Mouse (Mus musculus): ENCODE results near the gene Ttc28. TPM values are rescaled to one million over a fixed set of nuclear protein-coding genes. Genes with fewer than 3 reads are reported as not detected.

Gene Ttc28
- polyA plus RNA-seq, 1 experiment from 2014 or later = 5.8 TPM

DNA sequence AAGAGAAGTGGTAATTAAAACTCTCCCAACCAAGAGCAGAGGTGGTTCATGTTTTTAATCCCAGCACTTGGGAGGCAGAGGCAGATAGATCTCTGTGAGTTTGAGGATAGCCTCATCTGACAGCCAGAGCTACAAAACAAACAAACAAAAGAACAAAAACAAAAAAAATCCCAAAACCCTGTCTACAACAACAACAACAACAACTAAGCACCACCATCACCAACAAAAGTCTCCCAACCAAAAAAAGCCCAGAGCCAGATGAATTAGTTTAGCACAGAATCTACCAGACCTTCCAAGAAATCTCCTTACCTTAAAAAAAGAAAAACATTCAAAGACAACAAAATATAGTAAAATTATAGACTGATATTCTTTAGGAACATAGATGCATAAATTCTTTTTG, 20.7 kb downstream of the Ttc28 start:
- H3K36me3 ChIP-seq (ENCODE audit: control insufficient read depth, insufficient read depth) = no peaks in the 10 kb centered on the region
- no peak overlapping the region for H3K4me2 ChIP-seq (ENCODE audit: low read depth, low read length)
- H3K9ac ChIP-seq (ENCODE audit: low read length) = no peak overlapping the region
- no peak overlapping the region for H3K4me3 ChIP-seq (ENCODE audit: low read length)
- no peak overlapping the region for H3K27ac ChIP-seq (ENCODE audit: low read length)
- no peaks in the 10 kb centered on the region for H3K9me3 ChIP-seq (replicated peaks; ENCODE audit: control insufficient read depth, low read length)
- H3K4me1 ChIP-seq (ENCODE audit: control insufficient read depth, insufficient read depth, low read length) = no peaks in the 10 kb centered on the region
- no peaks in the 10 kb centered on the region for H3K27me3 ChIP-seq (ENCODE audit: control insufficient read depth, insufficient read depth, low read length)
- ATAC-seq (replicated peaks; ENCODE audit: extremely low read depth, insufficient read depth, low FRiP score) = no peak

DNA sequence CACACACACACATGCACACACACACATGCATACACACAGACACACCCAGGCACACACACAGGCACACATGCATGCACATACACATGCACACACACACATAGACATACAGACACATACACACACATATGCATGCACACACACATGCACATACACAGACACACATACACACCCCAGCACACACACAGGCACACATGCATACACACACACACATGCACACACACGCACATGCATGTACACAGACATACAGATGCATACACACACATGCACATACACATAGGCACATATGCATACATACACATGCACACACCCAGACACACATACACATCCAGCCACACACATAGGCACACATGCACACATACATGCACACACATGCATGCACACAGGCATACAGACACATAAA, 27.1 kb downstream of the Ttc28 start:
- no peaks in the 10 kb centered on the region for H3K27me3 ChIP-seq (ENCODE audit: control insufficient read depth, insufficient read depth, low read length)
- H3K4me3 ChIP-seq (ENCODE audit: low read length) = no peak overlapping the region
- H3K4me1 ChIP-seq (ENCODE audit: control insufficient read depth, insufficient read depth, low read length) = peaks cover 11% of the 10 kb centered on the region
- no peak overlapping the region for H3K27ac ChIP-seq (ENCODE audit: low read length)
- no peak for ATAC-seq (replicated peaks; ENCODE audit: extremely low read depth, insufficient read depth, low FRiP score)
- H3K4me2 ChIP-seq (ENCODE audit: low read depth, low read length) = no peak overlapping the region
- peaks cover 2% of the 10 kb centered on the region; the same call in 1 of the 2 replicates for H3K36me3 ChIP-seq (ENCODE audit: control insufficient read depth, insufficient read depth)
- WGBS = 97% methylated on average over 1 of the region's 1 CpGs
- no peaks in the 10 kb centered on the region; the same call in 1 of the 2 replicates for H3K9me3 ChIP-seq (replicated peaks; ENCODE audit: control insufficient read depth, low read length)
- H3K9ac ChIP-seq (ENCODE audit: low read length) = no peak overlapping the region

DNA sequence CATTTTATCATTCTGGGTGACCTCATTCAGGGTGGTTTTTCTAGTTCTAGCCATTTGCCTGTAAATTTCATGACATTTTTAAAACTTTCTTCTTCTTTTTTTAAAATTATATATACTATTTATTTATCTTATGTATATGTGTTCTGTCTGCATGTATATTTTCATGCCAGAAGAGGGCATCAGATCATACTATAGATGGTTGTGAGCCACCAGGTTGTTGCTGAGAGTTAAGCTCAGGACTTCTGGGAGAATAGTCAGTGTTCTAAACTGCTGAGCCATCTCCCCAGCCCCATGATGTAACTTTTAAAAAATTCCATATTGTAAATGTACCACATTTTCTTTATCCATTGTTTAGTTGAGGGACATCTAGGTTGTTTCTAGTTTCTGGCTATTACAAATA, 29.3 kb downstream of the Ttc28 start:
- H3K9me3 ChIP-seq (replicated peaks; ENCODE audit: control insufficient read depth, low read length) = no peaks in the 10 kb centered on the region; the same call in 1 of the 2 replicates
- no peak overlapping the region for H3K27ac ChIP-seq (ENCODE audit: low read length)
- H3K4me1 ChIP-seq (ENCODE audit: control insufficient read depth, insufficient read depth, low read length) = peaks cover 12% of the 10 kb centered on the region
- no peaks in the 10 kb centered on the region for H3K27me3 ChIP-seq (ENCODE audit: control insufficient read depth, insufficient read depth, low read length)
- ATAC-seq (replicated peaks; ENCODE audit: extremely low read depth, insufficient read depth, low FRiP score) = no peak
- no peak overlapping the region for H3K9ac ChIP-seq (ENCODE audit: low read length)
- H3K4me2 ChIP-seq (ENCODE audit: low read depth, low read length) = no peak overlapping the region
- no peak overlapping the region for H3K4me3 ChIP-seq (ENCODE audit: low read length)
- peaks cover 2% of the 10 kb centered on the region; the same call in 1 of the 2 replicates for H3K36me3 ChIP-seq (ENCODE audit: control insufficient read depth, insufficient read depth)

DNA sequence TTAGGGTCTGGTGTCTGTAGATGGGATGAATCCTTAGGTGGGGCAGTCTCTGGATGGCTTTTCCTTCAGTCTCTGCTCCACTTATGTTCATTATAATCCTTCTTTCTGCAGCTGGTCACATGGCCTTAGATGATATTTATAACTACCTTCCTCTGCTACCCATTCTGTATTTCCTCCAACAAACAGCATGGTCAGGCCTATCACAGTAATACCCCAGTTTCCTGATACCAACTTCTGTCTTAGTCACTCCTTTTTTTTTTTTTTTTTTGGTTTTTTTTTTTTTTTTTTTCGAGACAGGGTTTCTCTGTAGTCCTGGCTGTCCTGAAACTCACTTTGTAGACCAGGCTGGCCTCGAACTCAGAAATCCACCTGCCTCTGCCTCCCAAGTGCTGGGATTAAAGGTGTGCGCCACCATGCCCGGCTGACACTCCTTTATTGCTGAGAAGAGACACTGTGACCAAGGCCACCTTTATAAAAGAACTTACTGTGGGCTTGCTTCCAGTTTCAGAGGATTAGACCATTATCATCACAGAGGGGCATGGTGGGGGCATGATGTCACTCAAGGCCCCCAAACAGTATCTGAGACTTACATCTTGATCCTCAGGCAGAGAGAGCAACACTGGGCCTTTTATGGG, 30.5 kb downstream of the Ttc28 start:
- 84% methylated on average over 4 of the region's 4 CpGs for WGBS
- Histone ChIP-seq H3K9me3 (replicated peaks; ENCODE audit: control insufficient read depth, low read length) (no peaks in the 10 kb centered on the region; the same call in 1 of the 2 replicates), H3K27ac (ENCODE audit: low read length) (no peak overlapping the region), H3K9ac (ENCODE audit: low read length) (no peak overlapping the region), H3K27me3 (ENCODE audit: control insufficient read depth, insufficient read depth, low read length) (no peaks in the 10 kb centered on the region), H3K36me3 (ENCODE audit: control insufficient read depth, insufficient read depth) (peaks cover 2% of the 10 kb centered on the region; the same call in 1 of the 2 replicates), H3K4me2 (ENCODE audit: low read depth, low read length) (no peak overlapping the region), H3K4me3 (ENCODE audit: low read length) (no peak overlapping the region), H3K4me1 (ENCODE audit: control insufficient read depth, insufficient read depth, low read length) (peaks cover 12% of the 10 kb centered on the region)
- no peak for ATAC-seq (replicated peaks; ENCODE audit: extremely low read depth, insufficient read depth, low FRiP score)

DNA sequence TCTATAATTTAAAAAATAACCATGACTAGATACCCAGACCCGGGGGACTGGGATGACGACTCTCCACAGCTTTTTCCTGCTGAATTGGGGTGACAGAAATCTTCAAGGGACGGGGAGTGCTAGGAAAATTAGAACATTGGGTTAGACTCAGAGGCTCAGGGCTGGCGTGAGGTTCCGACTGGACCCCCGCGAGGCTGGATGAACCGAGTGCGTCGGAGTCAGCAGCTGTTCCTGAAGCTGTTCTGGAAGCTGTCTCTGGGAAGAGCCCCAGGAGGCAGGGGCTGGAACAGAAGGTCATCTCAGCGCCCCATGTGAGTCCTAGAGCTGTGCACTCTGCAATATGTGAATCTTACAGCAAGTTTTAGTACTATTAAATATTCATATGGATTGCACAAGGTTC, 35.3 kb downstream of the Ttc28 start:
- H3K4me3 ChIP-seq (ENCODE audit: low read length) = no peak overlapping the region
- WGBS = 82% methylated on average over 11 of the region's 11 CpGs
- ATAC-seq (replicated peaks; ENCODE audit: extremely low read depth, insufficient read depth, low FRiP score) = no peak
- no peak overlapping the region for H3K4me2 ChIP-seq (ENCODE audit: low read depth, low read length)
- H3K9me3 ChIP-seq (replicated peaks; ENCODE audit: control insufficient read depth, low read length) = no peaks in the 10 kb centered on the region
- H3K9ac ChIP-seq (ENCODE audit: low read length) = no peak overlapping the region
- H3K36me3 ChIP-seq (ENCODE audit: control insufficient read depth, insufficient read depth) = no peaks in the 10 kb centered on the region
- H3K27ac ChIP-seq (ENCODE audit: low read length) = no peak overlapping the region
- peaks cover 22% of the 10 kb centered on the region for H3K4me1 ChIP-seq (ENCODE audit: control insufficient read depth, insufficient read depth, low read length)
- no peaks in the 10 kb centered on the region for H3K27me3 ChIP-seq (ENCODE audit: control insufficient read depth, insufficient read depth, low read length)

DNA sequence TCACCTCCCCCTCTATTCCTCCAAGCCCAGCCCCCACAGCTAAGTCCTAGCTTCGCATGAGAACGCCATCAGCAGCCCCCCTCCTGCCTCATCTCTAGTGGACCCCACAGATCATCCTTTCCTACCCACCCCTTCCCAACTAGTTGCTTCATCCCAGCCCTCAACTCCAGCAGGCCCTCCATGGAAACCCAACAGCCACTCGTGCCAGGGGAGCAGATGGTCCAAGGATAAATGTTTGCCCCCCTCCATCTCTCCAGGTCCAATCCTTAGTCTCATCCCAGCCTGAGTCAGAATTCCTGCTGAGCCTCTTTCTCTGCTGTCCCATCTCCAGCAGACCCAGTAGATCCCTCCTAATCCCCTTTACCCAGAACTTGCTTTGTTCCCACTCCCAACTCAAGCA, 36.6 kb downstream of the Ttc28 start:
- ATAC-seq (replicated peaks; ENCODE audit: extremely low read depth, insufficient read depth, low FRiP score) = no peak
- Histone ChIP-seq H3K27me3 (ENCODE audit: control insufficient read depth, insufficient read depth, low read length) (no peaks in the 10 kb centered on the region), H3K9me3 (replicated peaks; ENCODE audit: control insufficient read depth, low read length) (no peaks in the 10 kb centered on the region), H3K4me3 (ENCODE audit: low read length) (no peak overlapping the region), H3K9ac (ENCODE audit: low read length) (no peak overlapping the region), H3K4me2 (ENCODE audit: low read depth, low read length) (no peak overlapping the region), H3K4me1 (ENCODE audit: control insufficient read depth, insufficient read depth, low read length) (peaks cover 15% of the 10 kb centered on the region), H3K36me3 (ENCODE audit: control insufficient read depth, insufficient read depth) (no peaks in the 10 kb centered on the region), H3K27ac (ENCODE audit: low read length) (no peak overlapping the region)
- 82% methylated on average over 3 of the region's 3 CpGs for WGBS

DNA sequence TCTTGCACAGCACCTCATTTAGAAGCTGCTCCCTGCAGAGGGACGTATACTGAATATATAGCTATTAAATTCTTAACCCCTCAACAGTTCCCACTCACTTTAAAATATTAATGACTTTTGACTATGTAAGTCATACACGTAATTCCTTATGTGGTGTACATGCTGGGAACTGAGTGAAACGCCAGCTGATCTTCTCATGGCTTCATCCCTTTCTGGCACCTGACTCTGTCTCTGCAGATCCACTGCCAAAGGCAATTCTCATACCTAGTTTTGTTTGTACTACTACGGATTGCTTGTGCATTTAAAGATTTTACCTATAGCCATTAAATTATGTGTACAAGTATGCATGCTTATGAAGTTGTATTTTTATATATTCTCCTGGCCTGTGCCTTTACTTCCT, 39.9 kb downstream of the Ttc28 start:
- no peak for ATAC-seq (replicated peaks; ENCODE audit: extremely low read depth, insufficient read depth, low FRiP score)
- Histone ChIP-seq H3K9ac (ENCODE audit: low read length) (no peak overlapping the region), H3K27me3 (ENCODE audit: control insufficient read depth, insufficient read depth, low read length) (no peaks in the 10 kb centered on the region), H3K4me3 (ENCODE audit: low read length) (no peak overlapping the region), H3K4me2 (ENCODE audit: low read depth, low read length) (no peak overlapping the region), H3K9me3 (replicated peaks; ENCODE audit: control insufficient read depth, low read length) (no peaks in the 10 kb centered on the region), H3K4me1 (ENCODE audit: control insufficient read depth, insufficient read depth, low read length) (peaks cover 14% of the 10 kb centered on the region), H3K36me3 (ENCODE audit: control insufficient read depth, insufficient read depth) (no peaks in the 10 kb centered on the region), H3K27ac (ENCODE audit: low read length) (no peak overlapping the region)
- 83% methylated on average over 4 of the region's 4 CpGs for WGBS

DNA sequence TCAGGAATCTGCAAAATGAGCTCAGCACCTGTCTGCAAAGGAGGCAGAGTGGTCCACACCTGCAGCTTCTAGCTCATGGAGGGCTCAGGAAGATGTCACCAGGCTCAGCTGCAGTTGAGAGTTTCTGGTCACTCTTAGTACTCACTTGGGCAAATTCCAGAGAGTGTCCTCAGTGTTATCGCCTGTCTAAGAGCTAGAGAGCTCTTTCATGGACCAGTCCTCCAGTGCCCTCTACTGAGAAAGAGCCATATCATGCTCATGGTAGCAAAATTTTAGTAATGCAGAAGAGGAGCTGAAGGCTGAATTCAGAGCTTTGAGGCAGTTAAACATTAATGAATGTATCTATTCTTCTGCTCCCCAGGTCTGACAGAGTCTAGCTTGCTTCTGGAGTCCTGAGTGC, 43.7 kb downstream of the Ttc28 start:
- Histone ChIP-seq H3K4me3 (ENCODE audit: low read length) (no peak overlapping the region), H3K9ac (ENCODE audit: low read length) (no peak overlapping the region), H3K27ac (ENCODE audit: low read length) (no peak overlapping the region), H3K27me3 (ENCODE audit: control insufficient read depth, insufficient read depth, low read length) (no peaks in the 10 kb centered on the region), H3K4me1 (ENCODE audit: control insufficient read depth, insufficient read depth, low read length) (peaks cover 4% of the 10 kb centered on the region), H3K9me3 (replicated peaks; ENCODE audit: control insufficient read depth, low read length) (no peaks in the 10 kb centered on the region), H3K36me3 (ENCODE audit: control insufficient read depth, insufficient read depth) (no peaks in the 10 kb centered on the region), H3K4me2 (ENCODE audit: low read depth, low read length) (no peak overlapping the region)
- WGBS = 8% methylated on average over 1 of the region's 1 CpGs
- ATAC-seq (replicated peaks; ENCODE audit: extremely low read depth, insufficient read depth, low FRiP score) = no peak

DNA sequence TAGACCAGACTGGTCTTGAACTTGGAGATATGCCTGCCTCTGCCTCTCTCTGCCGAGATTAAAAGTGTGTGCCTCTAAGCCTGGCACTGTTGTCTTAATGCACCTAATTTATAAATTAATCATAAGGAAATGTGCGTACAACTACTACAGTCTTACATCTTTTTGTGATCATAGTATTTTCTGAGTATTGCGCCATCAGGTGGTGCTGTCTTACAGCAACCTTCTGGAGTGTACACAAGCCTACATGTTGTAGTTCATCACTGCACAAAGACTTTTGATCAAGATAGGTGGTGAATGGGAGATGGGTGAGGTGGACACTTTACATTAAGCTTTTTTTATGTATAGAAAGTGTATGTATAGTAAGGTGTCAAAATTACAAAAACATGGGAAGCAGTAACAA, 45.0 kb downstream of the Ttc28 start:
- ATAC-seq (replicated peaks; ENCODE audit: extremely low read depth, insufficient read depth, low FRiP score) = no peak
- Histone ChIP-seq H3K4me3 (ENCODE audit: low read length) (no peak overlapping the region), H3K9ac (ENCODE audit: low read length) (no peak overlapping the region), H3K4me2 (ENCODE audit: low read depth, low read length) (no peak overlapping the region), H3K9me3 (replicated peaks; ENCODE audit: control insufficient read depth, low read length) (no peaks in the 10 kb centered on the region), H3K4me1 (ENCODE audit: control insufficient read depth, insufficient read depth, low read length) (peaks cover 4% of the 10 kb centered on the region), H3K36me3 (ENCODE audit: control insufficient read depth, insufficient read depth) (no peaks in the 10 kb centered on the region), H3K27me3 (ENCODE audit: control insufficient read depth, insufficient read depth, low read length) (no peaks in the 10 kb centered on the region), H3K27ac (ENCODE audit: low read length) (no peak overlapping the region)
- WGBS = 87% methylated on average over 3 of the region's 3 CpGs
